Mouse (Mus musculus) cerebellum, postnatal 25 days (tissue): ENCODE measurements around the gene Slc25a17.

ENCODE experiments used
- DNase-seq, 2 experiments: peaks; one replicate each; pipeline ENCODE4 v3.0.0; 2021; ENCODE audit warnings: mixed read lengths in 2 of 2

The Slc25a17 gene

DNA sequence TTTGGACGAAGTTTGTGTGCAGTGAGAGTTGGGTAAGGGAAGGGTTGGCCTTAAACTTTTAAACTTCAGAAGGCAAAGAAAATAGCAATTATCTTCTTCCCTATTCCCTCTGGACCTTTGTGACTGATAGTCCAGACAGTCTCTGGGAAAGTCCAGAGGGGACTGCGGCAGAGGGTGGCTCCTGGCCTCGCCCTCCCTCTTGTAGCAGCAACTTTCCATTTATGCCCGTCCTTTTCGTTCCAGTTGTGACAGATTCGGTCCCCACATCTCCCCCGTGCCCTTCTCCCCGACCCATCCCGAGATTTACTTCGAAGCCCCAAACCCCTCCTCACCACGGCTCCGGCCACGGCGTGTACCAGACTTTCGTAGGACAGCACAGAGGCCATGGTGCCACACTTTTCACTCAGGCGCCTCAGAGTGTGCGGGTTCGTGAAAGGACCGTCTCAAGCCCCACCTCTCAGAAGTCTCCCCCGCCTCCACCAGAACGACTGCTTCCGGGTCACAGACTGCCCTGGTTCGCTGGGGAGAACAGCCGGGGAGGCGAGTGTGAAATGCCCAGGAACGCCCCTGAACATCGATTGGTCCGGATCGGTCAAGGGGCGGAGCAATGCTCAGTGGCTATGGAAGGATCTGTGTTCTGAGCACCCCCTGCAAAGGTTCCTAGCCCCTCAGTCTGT, at the start of gene Slc25a17:
Gene Slc25a17 (minus strand): TSS at position 468 of the 677 bp plus-strand sequence.
- DNase-seq, result peak; percentile 90 to 94

DNA sequence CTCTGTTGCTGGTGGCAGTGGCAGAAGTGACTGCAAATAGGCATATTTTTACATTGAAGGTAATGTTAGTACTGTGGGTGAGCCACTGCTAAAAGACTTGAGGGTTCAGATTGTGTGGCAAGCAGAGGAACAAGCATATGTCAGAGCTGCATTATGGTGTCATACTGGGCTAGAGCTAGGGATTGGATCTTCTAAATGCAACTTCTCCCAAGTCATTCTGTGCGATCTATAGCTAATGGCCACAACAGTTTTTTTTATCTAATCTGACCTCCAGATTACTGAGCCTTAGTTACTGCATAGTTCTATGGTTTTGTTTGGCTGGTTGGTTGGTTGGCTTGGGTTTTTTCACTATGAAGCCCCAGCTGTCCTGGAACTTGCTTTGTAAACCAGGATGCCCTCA, 47.6 kb upstream of the Slc25a17 start, which contains the start of gene Dnajb7:
Gene Dnajb7 (minus strand): TSS at position 101 of the 400 bp plus-strand sequence.
- no peak for DNase-seq

DNA sequence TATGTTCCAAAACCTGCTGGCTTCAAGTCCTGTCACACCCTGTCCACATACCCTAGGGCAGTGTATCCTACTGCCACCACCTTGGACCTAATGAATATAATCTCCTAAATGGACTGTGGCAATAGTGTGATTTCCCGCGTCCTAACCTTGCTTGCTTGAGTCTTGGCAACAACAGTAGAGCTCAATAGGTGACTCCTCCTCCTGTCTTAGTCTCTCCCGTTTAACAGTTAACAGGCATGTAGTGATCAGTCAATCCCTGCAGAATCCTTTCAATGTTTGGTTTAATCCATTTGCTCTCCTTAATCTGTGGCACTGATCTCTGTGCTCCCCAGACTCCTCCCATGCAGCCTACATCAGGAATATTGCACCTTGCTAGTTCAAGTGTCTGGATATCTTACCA, 44.4 kb upstream of the Slc25a17 start:
- DNase-seq, result no peak

DNA sequence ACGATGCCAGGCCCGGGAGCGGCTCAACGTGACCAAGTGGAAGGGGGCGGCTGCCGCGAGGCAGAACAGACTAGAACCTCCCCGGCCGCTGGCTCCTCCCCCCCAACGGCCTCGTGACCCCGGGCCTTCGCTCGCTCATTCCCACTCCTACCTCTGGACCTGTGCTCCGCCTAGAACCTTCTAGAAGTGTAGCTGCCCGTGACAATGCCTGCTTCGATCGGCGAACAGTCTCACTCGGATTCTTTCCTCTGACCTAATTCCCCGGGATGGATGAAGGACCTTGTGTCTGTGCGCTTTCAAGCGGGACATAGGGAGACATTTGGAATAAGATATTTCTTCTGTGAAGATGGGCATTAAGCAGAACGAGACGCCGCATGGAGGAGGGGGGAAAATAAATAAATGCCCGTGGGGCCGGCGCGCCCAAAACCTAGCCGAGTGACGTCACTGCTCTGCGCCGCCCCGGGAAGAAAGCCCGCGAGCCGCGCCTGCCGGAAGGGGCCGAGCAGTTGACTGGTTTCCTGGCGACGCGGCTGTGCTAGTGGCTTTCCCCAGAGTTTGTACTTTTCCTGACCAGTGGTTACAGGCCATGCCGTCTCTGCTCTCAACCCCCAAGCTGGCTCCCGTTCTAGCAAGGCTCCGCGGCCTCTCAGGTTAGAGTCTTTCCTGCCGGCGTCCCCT, 39.2 kb upstream of the Slc25a17 start, which contains the start of the genes St13 and Xpnpep3:
Gene St13 (minus strand): TSS at position 440 of the 678 bp plus-strand sequence.
Gene Xpnpep3 (plus strand): TSS at position 501 of the 678 bp plus-strand sequence.
- DNase-seq, result peak; percentile 99

DNA sequence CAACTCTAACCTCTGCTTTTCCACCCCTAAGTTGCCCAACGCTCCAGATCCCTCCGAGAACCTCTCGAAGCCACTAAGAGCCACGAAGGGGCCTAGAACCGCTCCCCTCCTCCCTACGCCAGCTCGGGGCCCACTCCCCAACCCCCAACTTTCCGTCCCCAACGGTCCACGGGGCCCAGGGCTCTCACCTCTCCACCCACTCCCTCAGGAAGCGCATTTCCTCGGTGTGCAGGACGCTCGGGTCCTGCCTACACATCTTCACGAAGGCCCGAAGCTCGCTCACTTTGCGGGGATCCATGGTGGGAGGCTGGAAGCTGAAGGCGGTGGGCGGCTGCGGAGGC, 38.7 kb upstream of the Slc25a17 start:
- DNase-seq, result no peak

DNA sequence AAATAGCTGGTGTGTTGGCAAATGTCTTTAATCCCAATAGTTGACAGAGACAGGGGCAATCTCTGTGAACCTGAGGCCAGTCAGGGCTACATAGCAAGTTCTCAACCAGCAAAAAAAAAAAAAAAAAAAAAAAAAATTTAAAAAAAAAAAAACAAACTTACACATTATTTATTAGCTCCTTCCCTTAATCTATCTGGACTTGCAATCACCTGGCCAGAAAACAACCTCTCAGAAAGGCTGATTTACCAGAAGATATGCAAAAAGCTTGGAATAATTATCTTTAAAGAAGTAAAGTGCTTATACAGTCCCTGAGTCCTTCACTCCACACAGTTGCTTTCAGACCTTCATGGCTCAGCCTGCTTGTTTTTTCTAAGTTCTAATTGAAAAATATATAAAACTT, 37.6 kb upstream of the Slc25a17 start:
- DNase-seq, result no peak

DNA sequence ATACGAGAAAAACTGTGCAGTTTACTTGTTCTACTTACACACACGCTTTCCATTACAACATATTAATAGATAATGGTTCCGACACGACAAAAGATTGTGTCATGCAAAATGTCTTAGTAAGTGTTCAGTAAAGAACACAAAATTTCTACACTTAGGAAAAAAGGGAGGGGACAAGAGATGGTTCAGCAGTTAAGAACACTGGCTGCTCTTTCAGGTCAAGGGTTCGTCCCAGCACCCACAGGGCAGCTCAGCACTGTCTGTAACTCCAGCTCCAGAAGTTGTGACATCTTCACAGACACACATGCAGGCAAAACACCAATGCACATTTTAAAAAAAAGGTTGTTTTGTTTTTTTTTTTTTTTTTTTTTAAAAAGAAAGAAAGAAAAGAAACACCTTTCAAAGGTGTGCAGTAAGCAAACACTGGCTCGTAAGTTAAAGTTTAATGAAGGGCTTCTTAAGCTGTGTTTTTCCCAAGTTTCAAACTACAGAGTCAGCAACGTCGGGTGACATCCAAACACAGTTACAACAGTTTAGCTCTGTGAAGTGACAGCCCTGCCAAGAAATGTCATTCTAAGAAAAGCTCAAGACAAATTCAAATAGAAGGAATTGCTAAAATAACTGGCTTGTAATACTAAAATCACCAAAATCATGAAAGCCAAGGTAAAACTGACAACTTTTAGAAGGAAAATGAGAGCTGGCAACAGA, 33.8 kb upstream of the Slc25a17 start:
- no peak for DNase-seq

DNA sequence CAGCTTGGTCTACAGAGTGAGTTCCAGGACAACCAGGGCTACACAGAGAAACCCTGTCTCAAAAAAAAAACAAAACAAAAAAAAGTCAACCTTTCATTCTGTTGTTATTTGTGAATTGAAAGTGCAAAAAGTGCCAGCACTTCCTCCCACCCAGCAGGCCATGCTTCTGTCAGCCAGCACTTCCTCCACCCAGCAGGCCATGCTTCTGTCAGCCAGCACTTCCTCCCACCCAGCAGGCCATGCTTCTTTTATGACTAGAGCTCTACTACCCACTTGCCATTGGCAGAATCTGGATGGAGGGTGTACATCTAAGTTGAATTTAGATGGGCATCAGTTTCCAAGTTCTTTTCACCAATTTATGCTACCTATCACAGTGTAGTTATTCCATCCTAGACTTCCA, 32.4 kb upstream of the Slc25a17 start:
- peak; percentile 52 to 62 for DNase-seq

DNA sequence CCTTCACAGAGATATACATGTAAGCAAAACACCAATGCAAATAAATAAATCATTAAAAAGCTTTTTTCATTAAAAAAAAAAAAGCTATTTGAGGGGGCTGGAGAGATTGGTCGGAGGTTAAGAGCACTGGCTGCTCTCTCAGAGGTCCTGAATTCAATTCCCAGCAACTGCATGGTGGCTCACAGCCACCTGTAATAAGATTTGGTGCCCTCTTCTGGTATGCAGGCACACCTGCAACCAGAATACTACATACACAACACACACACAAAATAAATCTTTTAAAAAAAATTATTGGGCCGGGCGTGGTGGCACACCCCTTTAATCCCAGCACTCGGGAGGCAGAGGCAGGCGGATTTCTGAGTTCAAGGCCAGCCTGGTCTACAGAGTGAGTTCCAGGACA, 25.7 kb upstream of the Slc25a17 start:
- no peak for DNase-seq

DNA sequence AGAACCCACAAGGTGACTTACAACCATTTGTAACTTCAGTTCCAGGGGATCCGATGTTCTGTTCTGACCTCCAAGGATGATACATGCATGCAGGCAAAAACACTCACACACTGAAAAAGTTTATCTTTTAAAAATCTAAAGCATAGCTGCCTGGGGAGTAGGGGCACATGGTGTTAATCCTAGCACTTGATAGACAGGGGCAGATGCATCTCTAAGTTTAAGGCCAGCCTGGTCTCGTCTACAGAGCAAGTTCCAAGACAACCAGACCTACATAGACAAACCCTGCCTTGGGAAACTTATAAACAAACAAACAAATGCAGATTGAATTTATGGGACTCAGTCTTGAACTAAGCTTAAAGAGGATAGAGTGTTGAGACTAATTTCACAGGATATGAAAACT, 18.2 kb upstream of the Slc25a17 start:
- no peak for DNase-seq

DNA sequence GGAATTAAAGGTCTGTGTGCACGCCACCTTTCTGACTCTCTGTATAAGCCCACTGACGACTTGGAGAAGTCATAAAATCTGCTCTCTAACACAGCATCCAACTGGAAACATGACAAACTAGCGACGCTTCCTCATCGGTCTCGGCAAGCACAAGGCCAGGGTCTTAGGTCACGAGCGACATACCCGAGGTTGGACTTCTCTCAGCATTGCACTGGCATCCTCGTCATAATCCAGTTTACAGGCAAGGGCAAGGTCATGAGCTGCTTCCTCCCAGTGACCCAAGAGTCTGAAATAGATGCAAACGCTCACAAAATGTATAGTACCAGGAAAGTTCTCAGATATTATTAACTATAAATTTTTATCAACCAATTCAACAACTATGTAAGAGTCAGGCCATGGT, 14.0 kb upstream of the Slc25a17 start:
- DNase-seq, result no peak

DNA sequence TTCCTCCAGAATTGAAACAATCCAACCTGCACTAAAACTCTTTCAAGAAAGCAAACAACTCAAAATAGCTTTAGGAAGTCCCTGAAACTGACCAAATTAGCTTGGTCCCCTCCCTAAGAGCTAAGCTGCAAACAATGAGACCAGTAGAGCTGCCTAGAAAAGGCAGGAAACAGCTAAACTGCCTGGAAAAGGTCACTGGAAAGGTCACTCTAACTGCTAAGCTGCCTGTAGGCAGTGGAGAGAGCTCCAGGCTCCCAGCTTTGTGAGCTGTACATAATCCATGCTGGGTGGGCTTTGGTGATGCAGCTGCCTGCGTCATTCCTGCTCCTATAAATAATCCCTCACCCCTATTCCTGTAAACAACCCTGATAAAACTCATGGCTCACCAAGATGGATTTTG, 9.7 kb upstream of the Slc25a17 start:
- DNase-seq, result no peak

DNA sequence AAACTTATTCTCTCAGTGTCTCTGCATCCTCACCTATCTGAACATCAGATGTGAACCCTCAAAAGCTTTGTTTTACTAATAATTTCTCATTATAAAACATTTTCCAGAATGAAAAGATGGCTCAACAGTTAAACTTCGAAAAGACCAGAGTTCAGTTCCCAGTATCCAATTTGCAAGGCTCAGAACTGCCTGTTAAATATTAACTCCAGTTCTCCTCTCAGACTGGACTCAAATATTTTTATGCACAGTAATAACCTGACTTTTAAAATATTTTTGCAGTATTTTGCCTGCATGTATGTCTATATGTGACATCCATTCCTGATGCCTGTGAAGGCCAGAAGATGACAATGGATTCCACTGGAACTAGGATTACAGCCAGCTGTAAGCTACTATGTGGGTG, 8.0 kb upstream of the Slc25a17 start:
- DNase-seq, result no peak

DNA sequence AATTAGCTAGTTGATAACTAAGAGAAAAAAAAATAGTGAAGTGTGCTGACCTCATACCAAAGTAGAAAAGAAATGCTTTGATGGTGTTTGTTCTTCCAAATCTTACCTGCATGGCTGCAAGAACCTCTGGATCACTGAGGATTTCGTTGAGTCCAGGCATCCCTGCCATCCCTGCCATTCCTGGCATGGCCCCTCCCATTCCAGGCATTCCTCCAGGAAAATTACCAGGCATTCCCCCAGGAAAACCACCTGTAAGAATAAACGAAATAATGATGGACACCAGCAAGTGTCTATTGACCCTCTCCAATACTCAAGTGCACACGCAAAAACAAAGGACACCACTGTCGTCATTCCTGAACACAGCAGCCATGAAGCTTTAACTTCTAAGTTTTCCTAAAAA, 5.6 kb upstream of the Slc25a17 start:
- peak in 1 of 2 experiments; percentile 26 for DNase-seq

DNA sequence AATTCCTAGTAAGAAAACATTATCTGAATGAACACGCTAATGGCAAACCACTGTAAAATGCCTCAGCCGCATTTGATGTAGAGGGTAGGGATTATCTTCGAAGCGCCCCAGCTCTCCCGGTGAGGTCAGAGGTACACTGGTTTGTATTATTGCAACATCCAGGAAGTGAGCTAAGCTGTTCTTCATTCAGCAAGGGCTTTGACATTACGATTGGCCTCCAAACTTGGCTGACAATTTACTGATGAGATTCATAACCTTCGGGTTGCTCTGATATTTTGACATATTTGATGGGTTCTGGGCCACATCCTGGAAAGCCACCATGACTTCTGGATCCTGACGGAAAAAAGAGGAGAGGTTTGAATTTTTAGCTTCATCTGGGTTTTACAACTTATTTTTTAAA, 4.6 kb upstream of the Slc25a17 start:
- no peak for DNase-seq

DNA sequence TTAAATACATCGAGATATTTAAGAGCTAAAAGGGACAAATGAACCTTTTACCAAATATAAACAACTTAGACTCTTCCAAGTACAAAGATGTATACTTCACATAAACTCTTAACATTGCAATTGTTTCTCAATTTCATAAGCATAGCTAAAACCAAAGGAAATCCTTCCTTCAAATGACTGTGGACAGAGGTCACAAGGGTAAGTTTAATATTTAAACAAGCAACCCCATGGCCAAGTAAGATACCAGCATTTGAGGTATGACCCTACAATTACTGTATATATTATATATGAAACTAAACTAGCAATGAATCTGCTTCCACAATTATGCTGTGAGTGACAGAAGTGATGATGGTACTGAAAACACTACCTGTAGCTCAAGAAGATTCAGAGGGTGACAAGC, 3.7 kb upstream of the Slc25a17 start:
- DNase-seq, result no peak

DNA sequence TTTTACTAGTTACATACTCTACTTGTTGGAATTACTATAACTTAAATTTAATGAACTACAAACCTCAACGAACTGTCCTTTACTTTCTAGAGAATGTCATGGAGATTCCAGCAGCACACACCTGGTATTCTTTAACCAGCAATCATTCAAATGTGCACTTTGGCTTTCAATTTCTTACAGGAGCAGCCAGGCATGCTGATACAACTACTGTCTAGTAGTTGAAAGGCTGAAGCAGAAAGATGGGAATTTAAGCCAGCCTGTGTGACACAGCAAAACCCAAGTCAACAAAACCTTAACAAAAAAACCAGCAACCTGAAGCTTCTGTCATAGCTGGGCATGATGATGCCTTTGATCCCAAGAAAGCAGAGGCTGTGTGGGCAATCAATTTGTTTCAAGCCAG, 1.9 kb upstream of the Slc25a17 start:
- no peak for DNase-seq

DNA sequence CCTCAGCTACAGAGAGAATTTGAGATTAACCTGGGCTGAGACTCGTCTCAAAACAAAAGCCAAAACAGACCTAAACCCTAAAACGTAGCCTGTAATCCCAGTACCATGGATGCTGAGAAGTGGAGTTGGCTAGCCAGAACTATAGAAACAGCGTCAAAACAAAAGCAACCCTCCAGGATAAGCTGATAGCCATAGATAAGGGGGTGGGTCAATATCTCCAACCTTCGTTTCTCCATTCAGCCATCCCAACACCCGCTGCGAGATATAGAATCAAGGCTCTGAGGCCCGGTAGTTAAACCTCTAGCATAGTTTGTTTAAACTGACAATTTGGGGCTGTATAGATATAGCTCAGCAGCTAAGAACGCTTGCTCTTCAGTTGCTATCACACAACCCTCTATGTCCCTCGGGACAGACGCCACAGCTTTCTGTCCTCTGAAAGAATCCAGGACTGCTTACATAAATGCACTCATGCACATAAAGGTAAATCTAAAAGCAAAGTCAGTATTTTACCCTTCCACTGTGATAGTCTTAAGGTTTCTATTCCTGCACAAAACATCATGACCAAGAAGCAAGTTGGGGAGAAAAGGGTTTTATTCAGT, 904 bp upstream of the Slc25a17 start:
- DNase-seq, result no peak

DNA sequence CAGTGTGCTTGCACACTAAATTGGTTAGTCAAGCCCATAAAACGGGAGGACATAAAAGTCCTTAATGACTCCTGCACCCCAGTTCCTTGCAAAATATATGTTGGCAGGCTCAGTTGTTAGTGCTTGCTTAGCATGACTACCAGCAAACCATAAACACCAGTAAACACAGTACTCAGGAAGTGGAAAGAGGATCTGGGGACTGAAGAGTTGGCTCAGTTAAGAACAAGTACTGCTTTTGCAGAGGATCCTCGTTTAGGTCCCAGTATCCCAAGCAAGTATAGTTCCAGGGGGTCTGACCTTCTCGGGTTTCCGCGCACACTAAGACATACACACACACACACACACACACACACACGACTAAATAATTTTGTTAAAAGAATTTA, 401 bp upstream of the Slc25a17 start:
- DNase-seq, result no peak

DNA sequence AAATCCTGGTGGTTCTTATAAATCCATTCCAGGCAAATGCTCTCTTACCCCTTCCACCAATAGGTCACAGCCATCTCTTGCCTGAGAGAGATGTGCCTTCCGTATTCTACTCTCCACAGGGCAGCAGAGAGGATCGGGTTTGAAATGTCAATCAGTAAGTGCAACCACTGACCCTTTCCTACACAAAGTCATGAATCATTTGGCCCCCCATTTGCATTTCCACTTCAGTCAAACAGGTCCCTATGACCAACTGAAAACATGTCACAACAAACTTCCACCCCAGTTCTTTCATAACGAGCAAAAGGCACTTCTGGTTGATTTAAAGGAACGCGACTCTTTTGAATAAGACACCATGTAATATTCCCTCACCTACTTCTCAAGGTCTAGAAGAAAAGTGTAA, 1.2 kb downstream of the Slc25a17 start:
- no peak for DNase-seq

DNA sequence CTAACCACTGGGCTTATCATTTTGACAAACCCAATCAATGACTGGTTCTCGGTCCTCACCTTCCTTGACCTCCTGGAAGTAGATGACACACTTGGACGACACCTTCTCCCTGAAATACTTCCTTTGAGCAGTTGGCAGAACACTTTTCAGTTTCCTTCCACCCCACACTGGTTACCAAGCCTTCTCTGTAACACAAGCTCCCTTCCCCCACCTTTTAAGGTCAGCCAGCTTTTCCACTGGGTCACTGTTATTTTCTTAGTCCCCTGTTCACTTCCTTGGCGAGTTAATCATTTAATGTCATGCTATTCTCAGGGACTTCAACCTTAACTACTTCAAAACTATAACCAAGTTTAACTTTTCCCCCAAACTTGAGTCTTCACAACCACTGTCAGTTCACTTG, 1.7 kb downstream of the Slc25a17 start:
- DNase-seq, result no peak

DNA sequence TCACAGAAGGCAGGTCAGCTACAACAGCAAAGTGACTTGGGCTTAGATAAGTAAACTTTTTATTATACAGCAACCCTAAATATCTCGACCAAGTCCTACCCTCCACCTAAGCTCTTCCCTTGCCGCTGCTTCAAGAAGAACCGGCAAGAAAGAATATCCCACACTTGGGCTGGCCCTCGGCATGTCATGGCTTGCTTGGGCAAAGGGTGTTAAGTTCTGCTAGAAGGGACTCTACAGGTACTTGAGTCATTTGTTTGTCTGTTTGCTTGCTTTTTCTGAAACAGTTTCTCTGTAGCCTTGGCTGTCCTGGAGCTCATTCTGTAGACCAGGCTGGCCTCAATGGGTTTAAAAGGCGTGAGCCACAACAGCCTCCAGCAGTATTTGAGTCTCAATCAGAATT, 3.7 kb downstream of the Slc25a17 start:
- DNase-seq, result no peak

DNA sequence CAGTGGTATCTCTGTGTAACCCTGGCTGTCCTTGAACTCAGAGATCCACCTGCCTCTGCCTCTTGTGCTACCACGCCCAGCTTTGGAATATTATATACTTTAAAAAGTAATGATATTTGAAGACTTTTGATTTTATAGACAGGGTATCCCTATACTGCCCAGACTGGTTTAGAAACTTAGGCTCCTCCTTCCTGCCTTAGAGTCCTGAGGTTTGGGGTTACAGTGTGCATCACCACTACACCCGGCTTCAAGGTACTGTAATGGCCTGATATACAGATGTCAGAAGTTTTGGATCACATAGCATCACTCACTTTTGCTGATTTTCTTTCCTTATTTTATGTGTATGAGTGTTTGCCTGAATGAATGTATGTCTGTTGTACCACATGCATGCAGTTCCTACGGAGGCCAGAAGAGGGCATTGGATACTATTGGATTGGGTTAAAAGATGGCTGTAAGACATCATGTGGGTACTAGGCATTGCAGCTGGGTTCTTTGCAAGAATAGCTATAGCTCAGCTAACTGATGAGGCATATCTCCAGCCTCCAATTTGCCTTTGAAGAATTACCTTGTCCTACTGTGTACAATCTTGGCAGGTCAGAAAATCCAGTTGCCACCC, 5.4 kb downstream of the Slc25a17 start:
- peak in 1 of 2 experiments; percentile 50 for DNase-seq
